Mouse (Mus musculus) liver, embryonic 14.5 days (tissue): Measurements from ENCODE around the gene Kyat1. TPM values are rescaled to one million over a fixed set of nuclear protein-coding genes. Genes with fewer than 3 reads are reported as not detected.

Experiments
- ATAC-seq: fragments of 200-750 bp; cut with Nextera tagmentation; 2 replicates; pipeline ENCODE4 v1.8.0; 2017; ENCODE audit warnings: moderate number of reproducible peaks, mild to moderate bottlenecking, moderate library complexity; ENCODE audit not compliant: insufficient read depth
- DNase-seq, 3 experiments: peaks; one replicate each; pipeline ENCODE4 v3.0.0-alpha.2; 2012 to 2013; ENCODE audit warnings: low read depth in 3 of 3, low spot score in 3 of 3
- H3K27ac ChIP-seq: fragments of 300-500 bp; sonication (generic); 2 replicates; pipeline ENCODE4 v1.5.1; 2014; ENCODE audit warnings: moderate library complexity, mild to moderate bottlenecking, control low read depth, inconsistent platforms
- H3K27me3 ChIP-seq: fragments of 300-500 bp; sonication (generic); 2 replicates; pipeline ENCODE4 v1.6.1; 2014; ENCODE audit warnings: mild to moderate bottlenecking, low read length, moderate library complexity; ENCODE audit not compliant: control insufficient read depth, insufficient read depth
- H3K36me3 ChIP-seq: fragments of 300-500 bp; sonication (generic); replicated peaks from 2 replicates; pipeline ENCODE4 v1.6.1; 2014; ENCODE audit warnings: low read depth; ENCODE audit not compliant: control insufficient read depth, insufficient read depth
- H3K4me1 ChIP-seq, 2 experiments: fragments of 200-500 bp in 1 of 2; fragments of 300-500 bp in 1 of 2; sonication (generic) in 1 of 2; replicated peaks; 2 replicates each; pipeline ENCODE4 v1.6.1; 2012 to 2014; ENCODE audit warnings: antibody characterized with exemption in 1 of 2, inconsistent platforms in 1 of 2, low read length in 1 of 2; ENCODE audit not compliant: control insufficient read depth in 2 of 2, insufficient read depth in 2 of 2
- H3K4me2 ChIP-seq: fragments of 300-500 bp; sonication (generic); 2 replicates; pipeline ENCODE4 v1.6.1; 2014; ENCODE audit warnings: low read depth, mild to moderate bottlenecking, control low read depth, moderate library complexity
- H3K4me3 ChIP-seq, 2 experiments: fragments of 200-500 bp in 1 of 2; fragments of 300-500 bp in 1 of 2; sonication (generic) in 1 of 2; 2 replicates each; pipeline ENCODE4 v1.5.1; 2012 to 2014; ENCODE audit warnings: low read depth in 2 of 2, low read length in 2 of 2, mild to moderate bottlenecking in 2 of 2, control low read depth in 1 of 2, inconsistent platforms in 1 of 2, moderate library complexity in 1 of 2; ENCODE audit not compliant: insufficient read depth in 1 of 2
- H3K9ac ChIP-seq: fragments of 300-500 bp; sonication (generic); replicated peaks from 2 replicates; pipeline ENCODE4 v1.6.1; 2014; ENCODE audit warnings: mild to moderate bottlenecking, control low read depth, moderate library complexity
- H3K9me3 ChIP-seq: fragments of 300-500 bp; sonication (generic); 2 replicates; pipeline ENCODE4 v1.6.1; 2016; ENCODE audit warnings: low read length, mixed read lengths; ENCODE audit not compliant: control insufficient read depth
- CTCF ChIP-seq: IDR thresholded peaks from 2 replicates; pipeline ENCODE4 v1.5.1; 2016; ENCODE audit warnings: antibody characterized with exemption, low read depth, control low read depth
- EP300 ChIP-seq: IDR thresholded peaks from 2 replicates; pipeline ENCODE4 v1.6.1; 2016; ENCODE audit warnings: antibody characterized with exemption, low read depth
- WGBS: fragments of 180-500 bp; shearing (Covaris S2); extraction: QIAGEN DNeasy Blood & Tissue Kit; methylation state at CpG from one replicate; pipeline ENCODE4 v1.1.7; 2014; ENCODE audit not compliant: insufficient replicate concordance; 5-methylcytosine and 5-hydroxymethylcytosine counted together
- polyA plus RNA-seq, 2 experiments: library from polyadenylated mRNA; depleted of rRNA in 1 of 2; stranded (reverse) in 1 of 2; unstranded in 1 of 2; fragments of >200 nt; fragmentation: Nextera tagmentation in 1 of 2; extraction: Ambion mirVana in 1 of 2; gene quantifications; 2 replicates each; pipeline versions ENCODE4 v1.2.1 to v1.2.3; 2012 to 2014

The Kyat1 gene
- polyA plus RNA-seq (2012; rRNA removed): 14.3 and 16.8 TPM in 2 replicates
- 9.5 and 11.6 TPM in 2 replicates for polyA plus RNA-seq (2014; fragmentation: Nextera tagmentation; extraction: Ambion mirVana)

GRCm38 (mm10) chr2:30205629-30206357 is at the start of gene Kyat1:
Kyat1 (minus strand) TSS chr2:30205847.
- TF ChIP-seq CTCF (no peak), EP300 (no peak)
- Histone ChIP-seq H3K4me2 (peak within 1 kb of the TSS; percentile 98), H3K27ac (peak within 1 kb of the TSS; percentile 60), H3K4me1 (peaks cover 3 to 15% of the 10 kb centered on the region in 2 experiments; a peak in 3 of 4 replicates), H3K4me3 (peak within 1 kb of the TSS; percentile 81), H3K9me3 (no peaks in the 10 kb centered on the region), H3K27me3 (no peaks in the 10 kb centered on the region), H3K36me3 (no peaks in the 10 kb centered on the region), H3K9ac (peak within 1 kb of the TSS; percentile 74)
- DNase-seq (peak; percentile 88 to 90 (median 89)), ATAC-seq (peak; percentile 89)
- under 1% methylated on average over 44 of the region's 44 CpGs for WGBS

- Histone ChIP-seq H3K36me3 (peaks cover 27% of the 10 kb centered on the region), H3K9me3 (no peaks in the 10 kb centered on the region), H3K27me3 (no peaks in the 10 kb centered on the region), H3K9ac (no peak overlapping the region), H3K4me2 (no peak overlapping the region), H3K4me3 (no peak overlapping the region), H3K4me1 (peaks cover 6 to 15% of the 10 kb centered on the region in 2 experiments; a peak in 3 of 4 replicates), H3K27ac (no peak overlapping the region)
- WGBS: 34% methylated on average over 5 of the region's 5 CpGs
- TF ChIP-seq EP300 (no peak), CTCF (no peak)
- no peak for DNase-seq
- no peak for ATAC-seq
Observed at GRCm38 (mm10) chr2:30253809-30254208, 48.2 kb upstream of the Kyat1 start.

DNA sequence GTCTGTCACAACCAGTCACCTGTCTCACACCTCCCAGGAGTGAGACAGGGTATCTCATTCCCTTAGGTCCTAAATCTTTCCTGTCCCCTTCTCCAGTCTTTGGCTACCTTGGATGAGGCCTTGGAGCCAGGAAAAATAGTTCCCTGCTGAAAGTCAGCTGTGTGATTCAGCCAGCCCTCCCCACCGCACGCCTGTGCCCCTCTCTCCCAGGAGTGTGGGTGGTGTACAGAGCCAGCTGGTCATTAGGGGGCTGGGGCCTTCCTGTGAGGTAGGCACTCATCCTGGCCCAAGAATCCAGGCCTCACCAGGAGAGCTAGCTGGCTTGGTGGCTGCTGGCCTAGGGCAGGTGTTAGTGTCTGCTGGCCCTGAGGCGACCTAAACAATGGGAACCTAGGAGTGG is 46.9 kb upstream of the Kyat1 start:
- Histone ChIP-seq H3K27ac (no peak overlapping the region), H3K4me3 (no peak overlapping the region), H3K36me3 (peaks cover 23% of the 10 kb centered on the region), H3K9me3 (no peaks in the 10 kb centered on the region), H3K9ac (no peak overlapping the region), H3K4me2 (no peak overlapping the region), H3K4me1 (peaks cover 6 to 10% of the 10 kb centered on the region in 2 experiments; a peak in 3 of 4 replicates), H3K27me3 (no peaks in the 10 kb centered on the region)
- no peak for ATAC-seq
- TF ChIP-seq CTCF (no peak), EP300 (no peak)
- DNase-seq: no peak
- WGBS: 84% methylated on average over 3 of the region's 3 CpGs

DNA sequence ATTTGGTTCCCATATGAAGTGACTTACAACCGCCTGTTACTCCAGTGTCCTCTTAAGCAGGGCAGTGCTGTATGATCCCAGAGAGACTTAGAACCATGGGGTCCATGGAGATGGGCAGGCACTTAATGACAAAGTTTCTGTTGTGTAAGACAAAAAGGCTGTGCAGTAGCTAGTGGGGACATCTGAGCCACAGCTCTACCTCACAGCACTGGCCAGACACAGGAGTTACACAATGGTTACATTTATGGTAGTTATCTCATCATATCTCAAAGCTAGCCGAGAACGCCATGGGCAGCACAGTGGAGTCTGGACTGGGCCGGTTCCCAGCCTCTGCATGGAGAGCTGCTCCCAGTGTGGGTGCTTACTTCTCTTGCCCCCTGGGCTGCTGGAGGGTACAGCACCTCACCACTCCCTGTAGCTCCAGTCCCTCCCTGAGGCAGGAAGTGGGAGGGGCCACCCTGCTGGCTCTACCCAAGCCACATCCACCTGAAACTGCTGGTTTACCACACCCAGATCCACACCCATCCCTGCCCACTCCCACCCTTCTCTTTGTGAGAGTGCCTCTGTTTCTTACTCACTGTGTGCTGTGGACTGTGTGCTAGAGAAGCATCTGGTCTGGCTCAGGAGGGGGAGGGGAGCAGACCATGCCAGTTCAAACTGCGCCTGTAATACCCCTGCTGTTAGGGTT is 45.9 kb upstream of the Kyat1 start:
- no peaks in the 10 kb centered on the region for H3K9me3 ChIP-seq
- no peaks in the 10 kb centered on the region for H3K27me3 ChIP-seq
- ATAC-seq (peak; percentile 82), DNase-seq (peak in 1 of 3 experiments; percentile 36)
- peaks cover 15% of the 10 kb centered on the region for H3K36me3 ChIP-seq
- no peak overlapping the region for H3K4me2 ChIP-seq
- 34% methylated on average over 5 of the region's 5 CpGs for WGBS
- peaks cover 6 to 10% of the 10 kb centered on the region in 2 experiments; a peak in 3 of 4 replicates for H3K4me1 ChIP-seq
- TF ChIP-seq EP300: no peak
- no peak for TF ChIP-seq CTCF
- no peak overlapping the region for H3K27ac ChIP-seq
- no peak overlapping the region for H3K9ac ChIP-seq
- H3K4me3 ChIP-seq: no peak overlapping the region
